Mouse (Mus musculus) spleen, adult 2 months (tissue): ENCODE measurements around the gene Kcnip2. TPM values are rescaled to one million over a fixed set of nuclear protein-coding genes. Genes with fewer than 3 reads are reported as not detected.
"Not testable (repeated sequence)": the region's sequence is repeated elsewhere in the genome, so short reads cannot be mapped to it uniquely, and the experiment has no call there.

Experiments used
- DNase-seq, 2 experiments: peaks; one replicate each; pipeline versions ENCODE4 v3.0.0 to v3.0.0-alpha.2; 2012 to 2021; ENCODE audit warnings: low spot score in 2 of 2, low read depth in 1 of 2
- H3K27ac ChIP-seq: fragments of 200-500 bp; 2 replicates; pipeline ENCODE4 v1.5.1; 2012; ENCODE audit warnings: low read length, inconsistent platforms; ENCODE audit not compliant: insufficient read depth
- H3K27me3 ChIP-seq: fragments of 200-500 bp; 2 replicates; pipeline ENCODE4 v1.6.1; 2012; ENCODE audit warnings: mild to moderate bottlenecking, moderate library complexity, low read length, inconsistent platforms; ENCODE audit not compliant: control insufficient read depth, insufficient read depth
- H3K36me3 ChIP-seq: fragments of 200-500 bp; 2 replicates; pipeline ENCODE4 v1.6.1; 2012; ENCODE audit warnings: mild to moderate bottlenecking, low read length, inconsistent platforms; ENCODE audit not compliant: control insufficient read depth, insufficient read depth
- H3K4me1 ChIP-seq: fragments of 200-500 bp; 2 replicates; pipeline ENCODE4 v1.6.1; 2011; ENCODE audit warnings: inconsistent platforms; ENCODE audit not compliant: control insufficient read depth, insufficient read depth, insufficient read length
- H3K4me3 ChIP-seq: fragments of 200-500 bp; 2 replicates; pipeline ENCODE4 v1.5.1; 2011; ENCODE audit warnings: mild to moderate bottlenecking, inconsistent platforms; ENCODE audit not compliant: insufficient read depth, insufficient read length; ENCODE audit errors: extremely low read depth
- CTCF ChIP-seq: fragments of 200-500 bp; IDR thresholded peaks from 2 replicates; pipeline ENCODE4 v1.5.1; 2011; ENCODE audit warnings: mild to moderate bottlenecking, inconsistent platforms; ENCODE audit not compliant: insufficient read depth, insufficient read length, insufficient replicate concordance; ENCODE audit errors: extremely low read depth
- POLR2A ChIP-seq: fragments of 200-500 bp; IDR thresholded peaks from 2 replicates; pipeline ENCODE4 v1.6.1; 2011; ENCODE audit warnings: low read depth, low read length, inconsistent platforms
- WGBS: fragments of 180-500 bp; shearing (Covaris S2); methylation state at CpG from one replicate; pipeline ENCODE4 v1.1.7; 2018; 5-methylcytosine and 5-hydroxymethylcytosine counted together
- polyA plus RNA-seq: library from polyadenylated mRNA; depleted of rRNA; stranded (reverse); fragments of >200 nt; gene quantifications from 2 replicates; pipeline ENCODE4 v1.2.3, GENCODE M21; 2012

Gene Kcnip2
- polyA plus RNA-seq, 1 experiment, result 1.5 TPM

DNA sequence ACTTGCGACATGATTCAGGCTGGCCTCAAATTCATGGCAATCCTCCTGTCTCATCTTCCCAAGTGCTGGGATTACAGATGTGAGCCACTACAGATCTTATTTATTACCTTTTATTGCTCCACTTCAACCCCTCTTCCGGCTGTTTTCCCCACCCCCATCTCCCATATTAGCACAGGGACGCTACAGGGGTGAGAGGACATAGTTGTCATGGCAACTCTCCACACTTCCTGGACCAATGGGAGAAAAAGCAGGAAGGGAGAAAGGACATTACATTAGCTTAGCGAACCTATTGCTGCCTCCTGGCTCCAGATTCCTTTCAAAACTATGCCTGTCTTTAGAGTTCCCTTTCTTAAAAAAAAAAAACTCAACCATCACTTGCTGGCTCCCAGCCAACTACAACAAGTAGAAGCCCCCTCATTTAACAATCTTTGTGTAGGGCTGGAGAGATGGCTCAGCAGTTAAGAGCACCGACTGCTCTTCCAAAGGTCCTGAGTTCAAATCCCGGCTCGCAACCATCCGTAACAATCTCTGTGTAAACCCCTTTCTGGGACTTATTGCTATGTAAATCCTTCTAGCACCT, 3.1 kb downstream of the Kcnip2 start:
- H3K4me3 ChIP-seq, result no peak overlapping the region
- 19% methylated on average over 8 of the region's 8 CpGs for WGBS
- no peaks in the 10 kb centered on the region; the same call in 1 of the 2 replicates for H3K4me1 ChIP-seq
- peaks cover 9% of the 10 kb centered on the region; the same call in 1 of the 2 replicates for H3K27me3 ChIP-seq
- no peak overlapping the region for H3K27ac ChIP-seq
- H3K36me3 ChIP-seq, result no peaks in the 10 kb centered on the region; the same call in 1 of the 2 replicates
- no peak for TF ChIP-seq POLR2A
- no peak for TF ChIP-seq CTCF
- no peak for DNase-seq

DNA sequence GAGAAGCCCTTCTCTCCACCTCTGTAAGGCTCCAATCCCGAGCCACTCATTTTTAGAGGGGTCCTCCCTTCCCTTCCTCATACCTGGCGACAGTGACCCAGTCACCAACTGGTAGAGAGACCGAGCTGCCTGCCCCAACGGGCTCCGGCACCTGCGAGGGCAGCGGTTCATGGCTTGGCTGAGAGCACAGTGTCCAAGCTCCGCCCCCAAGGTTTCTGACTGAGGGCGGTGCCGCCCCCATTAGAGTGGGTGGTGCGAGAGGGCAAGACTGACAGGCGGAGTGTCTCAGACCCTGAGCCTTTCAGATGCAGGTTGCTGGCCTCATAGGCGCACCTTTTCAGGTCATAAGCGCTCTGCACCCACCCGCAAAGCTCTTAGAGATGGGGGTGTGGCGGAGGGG, 3.7 kb downstream of the Kcnip2 start:
- Histone ChIP-seq H3K36me3 (no peaks in the 10 kb centered on the region), H3K4me1 (no peaks in the 10 kb centered on the region; the same call in 1 of the 2 replicates), H3K27ac (no peak overlapping the region), H3K27me3 (peaks cover 9% of the 10 kb centered on the region; the same call in 1 of the 2 replicates), H3K4me3 (peak overlapping the region; percentile 43; the same call in 1 of the 2 replicates)
- TF ChIP-seq CTCF (no peak), POLR2A (no peak)
- 1% methylated on average over 16 of the region's 16 CpGs for WGBS
- peak in 1 of 2 experiments; percentile 63 for DNase-seq

DNA sequence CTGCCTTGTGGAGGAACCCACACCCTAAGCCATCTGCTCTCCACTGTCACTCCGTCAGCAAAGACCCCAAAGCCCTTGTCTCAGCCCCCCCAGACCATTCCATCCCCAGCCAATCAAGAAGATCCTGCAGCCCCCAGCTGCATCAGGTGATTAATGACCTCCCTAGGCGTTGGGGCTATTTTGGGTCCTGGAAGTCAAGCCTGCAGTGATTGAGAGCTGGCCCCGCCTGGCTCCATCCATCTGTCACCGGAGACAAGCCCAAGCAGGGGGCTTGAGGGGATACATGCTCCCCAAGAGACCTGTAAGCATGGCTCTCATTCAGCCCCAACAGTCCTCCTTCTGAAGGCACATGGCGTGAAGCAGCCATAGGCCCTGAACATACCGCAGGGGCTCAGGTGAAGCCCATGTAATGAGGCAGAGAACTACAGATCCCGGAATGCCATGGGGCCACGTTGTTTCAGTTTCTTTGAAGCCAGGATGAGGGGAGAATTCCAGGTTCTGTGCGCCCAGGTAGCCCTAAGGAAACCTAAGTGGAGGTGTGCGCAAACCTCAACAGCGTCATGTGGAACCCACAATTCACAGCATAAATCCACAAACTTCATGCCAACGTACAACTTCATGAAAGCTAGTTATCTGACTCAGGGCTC, 4.7 kb downstream of the Kcnip2 start:
- 80% methylated on average over 12 of the region's 12 CpGs for WGBS

DNA sequence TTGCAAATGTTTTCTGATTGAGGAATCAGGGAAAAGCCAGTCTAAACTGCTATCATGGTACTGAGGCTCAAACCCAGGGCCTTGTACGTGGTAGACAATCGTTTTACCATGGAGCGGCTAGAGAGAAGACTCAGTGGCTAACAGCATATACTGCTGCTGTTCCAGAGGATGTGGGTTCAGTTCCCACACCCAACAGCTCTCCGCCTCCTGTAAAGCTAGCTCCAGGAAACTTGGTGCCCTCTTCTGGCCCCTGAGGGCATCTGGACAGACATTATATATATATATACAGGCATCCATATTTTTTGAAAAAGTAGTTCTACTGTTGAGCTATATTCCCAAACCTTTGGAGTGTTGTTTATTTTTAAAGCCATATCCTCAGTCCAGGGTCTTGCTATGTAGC, 8.1 kb downstream of the Kcnip2 start:
- no peaks in the 10 kb centered on the region for H3K36me3 ChIP-seq
- H3K27me3 ChIP-seq, result no peaks in the 10 kb centered on the region
- H3K4me1 ChIP-seq, result no peaks in the 10 kb centered on the region; the same call in 1 of the 2 replicates
- 64% methylated on average over 4 of the region's 4 CpGs for WGBS
- TF ChIP-seq POLR2A (no peak), CTCF (no peak)
- H3K4me3 ChIP-seq, result no peak overlapping the region
- DNase-seq, result no peak
- H3K27ac ChIP-seq, result no peak overlapping the region

More for the DNA sequence above, 4.7 kb downstream of the Kcnip2 start:
- no peak for DNase-seq
- TF ChIP-seq CTCF (no peak), POLR2A (no peak)
- H3K4me1 ChIP-seq, result no peaks in the 10 kb centered on the region; the same call in 1 of the 2 replicates
- no peaks in the 10 kb centered on the region for H3K36me3 ChIP-seq
- H3K27me3 ChIP-seq, result peaks cover 7% of the 10 kb centered on the region; the same call in 1 of the 2 replicates
- H3K27ac ChIP-seq, result no peak overlapping the region
- no peak overlapping the region for H3K4me3 ChIP-seq

DNA sequence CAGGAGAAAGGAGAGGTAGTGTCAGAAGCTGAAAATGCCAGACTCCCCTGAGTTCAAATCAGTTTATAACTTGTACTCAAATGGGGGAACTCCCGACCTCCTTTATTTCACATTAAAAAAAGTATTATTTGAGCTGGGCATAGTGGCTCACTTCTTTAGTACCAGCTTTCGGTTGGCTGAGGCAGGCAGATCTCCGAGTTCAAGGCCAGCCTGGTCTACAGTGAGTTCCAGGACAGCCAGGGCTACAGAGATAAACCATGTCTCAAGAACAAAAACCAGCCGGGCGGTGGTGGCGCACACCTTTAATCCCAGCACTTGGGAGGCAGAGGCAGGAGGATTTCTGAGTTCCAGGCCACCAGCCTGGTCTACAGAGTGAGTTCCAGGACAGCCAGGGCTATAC, 10.0 kb downstream of the Kcnip2 start:
- not testable (repeated sequence) for H3K27ac ChIP-seq, H3K4me1 ChIP-seq, H3K36me3 ChIP-seq, H3K27me3 ChIP-seq, DNase-seq, H3K4me3 ChIP-seq
- 88% methylated on average over 6 of the region's 6 CpGs for WGBS

DNA sequence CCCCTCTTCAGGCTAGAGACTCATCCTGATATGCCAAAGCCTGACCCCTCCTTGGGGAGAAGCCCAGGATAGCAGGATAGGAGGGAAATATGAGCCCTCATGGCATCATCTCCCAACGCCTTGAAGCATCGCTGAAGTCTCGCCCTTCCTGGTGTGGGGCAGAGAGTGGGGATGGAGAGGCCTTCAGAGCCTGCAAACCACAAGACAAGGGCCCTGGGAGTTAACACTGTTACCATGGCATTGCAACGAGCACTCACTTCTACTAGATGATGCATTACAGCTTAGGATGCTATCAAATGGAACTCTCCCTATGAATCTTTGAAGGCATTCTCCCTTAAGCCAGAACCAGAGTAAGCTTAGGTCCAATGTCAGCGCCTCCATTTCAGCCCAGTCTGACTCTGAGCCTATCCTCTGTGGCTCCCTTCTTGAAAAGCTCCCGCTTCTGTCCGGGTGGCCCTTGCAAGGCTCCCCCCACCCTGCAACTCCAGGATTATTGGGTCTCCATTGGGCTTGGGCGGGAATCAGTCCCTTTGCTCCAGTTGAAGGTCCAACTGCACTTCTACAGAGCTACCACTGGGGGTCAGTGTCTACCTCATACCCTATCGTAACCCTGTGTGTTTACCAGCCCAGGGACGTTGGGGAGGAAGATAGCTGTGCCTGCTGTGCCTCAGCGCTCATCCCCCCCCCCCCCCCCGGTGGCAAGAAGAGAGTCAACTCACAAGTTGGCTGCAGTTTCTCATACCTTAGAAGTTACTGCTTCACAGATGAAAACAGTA, 11.1 kb downstream of the Kcnip2 start:
- no peak overlapping the region for H3K27ac ChIP-seq
- H3K27me3 ChIP-seq, result no peaks in the 10 kb centered on the region
- no peaks in the 10 kb centered on the region for H3K36me3 ChIP-seq
- peak in 1 of 2 experiments; percentile 33 for DNase-seq
- H3K4me3 ChIP-seq, result no peak overlapping the region
- TF ChIP-seq POLR2A, result no peak
- TF ChIP-seq CTCF, result peak; percentile 72; the same call in 1 of the 2 replicates
- 34% methylated on average over 12 of the region's 12 CpGs for WGBS
- no peaks in the 10 kb centered on the region; the same call in 1 of the 2 replicates for H3K4me1 ChIP-seq
